Mouse (Mus musculus): Measurements from ENCODE around the gene Farsa.

Farsa gene

DNA sequence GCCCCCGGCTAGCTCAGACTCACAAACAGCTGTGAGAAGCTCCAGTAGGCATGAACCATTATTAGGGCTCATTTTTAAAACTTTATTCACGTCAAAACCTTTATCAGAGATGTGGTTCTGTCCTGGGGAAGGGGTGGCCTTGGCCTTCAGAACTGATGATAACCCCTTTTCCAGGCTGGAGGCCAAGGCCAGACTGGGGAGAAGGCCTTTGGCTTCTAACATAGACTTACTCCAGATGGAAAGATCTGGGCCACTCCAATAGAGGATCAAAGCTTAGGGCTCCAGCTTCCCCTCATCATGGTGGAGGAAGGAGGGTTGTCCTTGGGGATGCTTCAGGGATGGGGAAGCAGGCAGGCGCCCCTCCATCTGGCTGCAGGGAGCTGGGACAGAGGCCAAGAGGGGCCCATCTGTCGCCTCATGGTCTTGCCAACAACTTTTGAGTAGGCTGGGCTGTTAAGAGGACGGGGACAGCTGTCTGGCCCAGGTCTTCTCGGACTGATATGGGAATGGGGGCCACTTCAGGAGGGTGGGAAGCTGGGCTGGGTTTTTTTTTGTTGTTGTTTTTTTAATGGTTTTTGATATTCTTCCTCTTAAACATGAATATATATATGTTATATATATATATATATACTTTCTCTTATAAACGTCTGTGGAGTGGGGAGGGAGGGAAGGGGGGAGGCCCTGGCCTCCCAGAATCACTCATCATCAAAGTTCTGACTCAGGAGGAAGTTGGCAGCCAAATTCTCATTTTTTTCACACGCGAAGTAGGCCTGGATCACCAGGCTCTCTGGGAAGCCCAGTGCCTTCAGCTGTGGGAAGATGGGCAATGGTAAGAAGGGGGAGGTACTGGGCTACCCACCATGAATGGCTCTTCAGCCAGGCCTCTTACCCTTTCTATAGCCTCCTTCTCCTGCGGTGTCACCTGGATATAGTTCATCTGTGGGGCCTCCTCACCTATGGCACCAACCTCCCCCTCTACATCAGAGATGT lies 21.6 kb upstream of the Farsa start:
- DNase-seq = peak; percentile 94

DNA sequence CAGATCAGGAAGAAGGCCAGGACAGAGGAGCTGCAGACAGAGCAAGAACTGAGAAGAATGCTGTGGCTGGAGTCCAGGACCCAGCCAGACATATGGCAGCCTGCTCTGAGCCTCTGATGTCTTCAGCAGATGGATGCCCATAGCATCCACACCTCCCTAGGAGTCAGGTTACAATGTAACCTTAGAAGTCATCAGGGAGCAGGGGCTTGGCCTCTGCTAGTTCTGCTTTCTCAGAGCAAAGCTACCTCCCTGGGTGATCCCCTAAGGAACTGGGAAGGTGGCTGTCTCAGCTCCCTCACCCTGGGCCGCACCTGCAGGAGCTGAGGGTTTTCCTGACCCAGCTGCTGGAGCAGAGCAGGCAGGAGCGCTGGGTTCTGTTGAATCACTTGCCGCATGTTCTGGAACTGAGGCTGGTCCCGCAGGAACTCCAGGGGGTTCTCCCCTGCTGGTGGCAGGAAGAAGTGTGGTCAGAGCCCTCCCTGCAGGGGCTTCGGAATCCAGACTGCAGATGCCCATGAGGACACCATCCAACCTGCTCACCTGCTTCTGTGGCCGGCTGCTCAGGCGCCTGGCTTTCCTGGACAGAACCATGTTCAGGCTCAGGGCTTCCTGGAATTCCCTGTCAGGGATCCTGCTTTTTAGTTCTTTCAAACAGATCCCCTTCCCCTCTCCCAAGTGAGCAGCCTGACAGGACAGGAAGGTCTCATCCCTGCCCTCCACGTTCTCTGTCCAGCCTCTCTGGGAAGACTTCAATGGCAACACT lies 19.5 kb upstream of the Farsa start:
- peak; percentile 91 for DNase-seq

DNA sequence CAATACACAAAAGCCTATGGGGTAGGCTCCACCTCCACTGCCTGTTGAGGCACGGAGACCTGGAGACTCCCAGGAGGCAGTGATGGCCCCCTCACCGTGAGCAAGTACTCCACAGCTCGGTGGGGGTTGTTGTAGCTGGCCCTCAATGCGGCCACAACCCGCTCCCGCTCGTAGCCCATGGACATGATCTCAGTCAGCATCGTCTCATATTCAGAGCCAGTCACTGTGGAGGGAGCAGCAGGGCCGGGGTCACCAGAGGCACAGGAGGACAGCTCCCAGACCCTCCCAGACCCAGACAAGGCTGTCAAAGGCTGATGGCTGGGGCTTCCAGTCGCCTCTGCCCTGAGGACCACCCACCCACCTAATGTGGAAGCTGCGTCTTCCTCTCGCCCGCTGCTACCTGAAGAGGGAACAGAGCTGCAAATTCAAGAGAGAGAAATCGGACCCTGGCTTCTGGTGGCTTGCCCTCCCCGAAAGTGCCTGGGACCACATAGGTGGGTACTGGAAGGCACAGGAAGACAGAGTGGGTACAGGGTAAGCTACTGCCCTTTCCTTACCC lies 18.8 kb upstream of the Farsa start:
- DNase-seq = peak; percentile 90

DNA sequence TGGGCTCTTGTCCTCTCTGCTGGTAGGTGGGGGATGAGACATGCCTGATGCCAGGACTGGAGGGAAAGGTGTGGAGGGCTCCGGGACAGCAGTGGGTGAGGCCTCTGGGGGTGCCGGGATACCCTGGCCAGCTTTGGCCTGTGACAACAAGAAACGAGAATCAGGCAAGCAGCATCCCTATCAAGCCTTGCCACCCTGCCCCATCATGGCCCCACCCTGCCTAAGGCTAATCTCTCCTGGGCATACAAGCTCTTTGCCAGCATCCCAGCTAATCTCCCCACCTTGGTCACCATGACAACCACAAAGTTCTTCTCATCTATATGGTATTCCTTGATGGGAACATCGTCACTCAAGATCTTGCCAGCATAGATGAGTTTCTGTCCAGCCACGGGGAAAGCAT lies 18.3 kb upstream of the Farsa start:
- peak; percentile 93 for DNase-seq

DNA sequence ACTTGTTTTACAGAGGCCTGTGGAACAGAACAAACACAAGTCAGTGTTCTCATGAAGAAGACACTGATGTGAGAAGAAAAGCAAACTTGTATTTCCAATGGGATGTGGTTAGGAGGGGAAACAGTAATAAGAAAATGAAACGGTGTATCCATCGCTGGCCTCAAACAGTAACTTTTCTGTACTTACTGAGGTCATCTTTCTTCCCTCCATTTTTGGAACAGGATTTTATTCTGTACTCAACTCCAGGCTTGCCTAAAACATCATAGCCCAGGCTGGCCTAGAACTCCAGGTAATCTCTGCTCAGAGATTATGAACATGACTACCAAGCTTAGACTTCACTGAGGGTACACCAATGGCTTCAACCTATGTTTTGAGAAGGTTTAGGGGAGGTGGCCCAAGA lies 17.4 kb upstream of the Farsa start:
- DNase-seq = no peak

DNA sequence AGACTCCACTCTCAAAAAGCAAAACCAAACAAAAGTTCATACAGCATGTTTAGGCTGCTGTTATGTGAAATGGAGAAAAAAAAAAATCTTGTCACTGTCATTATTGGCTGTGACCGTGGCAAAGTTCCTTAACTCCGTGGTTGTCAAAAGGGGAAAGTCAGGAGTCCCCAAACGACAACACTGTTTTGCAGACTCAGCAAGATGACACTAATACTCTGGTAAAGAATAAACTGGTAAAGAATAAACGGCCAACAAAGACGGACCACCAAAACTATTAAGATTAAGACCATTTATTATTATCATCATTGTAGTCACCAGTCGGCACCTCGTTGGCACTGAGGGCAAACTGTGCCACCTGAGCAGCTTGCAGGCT lies 16.9 kb upstream of the Farsa start:
- DNase-seq = no peak

DNA sequence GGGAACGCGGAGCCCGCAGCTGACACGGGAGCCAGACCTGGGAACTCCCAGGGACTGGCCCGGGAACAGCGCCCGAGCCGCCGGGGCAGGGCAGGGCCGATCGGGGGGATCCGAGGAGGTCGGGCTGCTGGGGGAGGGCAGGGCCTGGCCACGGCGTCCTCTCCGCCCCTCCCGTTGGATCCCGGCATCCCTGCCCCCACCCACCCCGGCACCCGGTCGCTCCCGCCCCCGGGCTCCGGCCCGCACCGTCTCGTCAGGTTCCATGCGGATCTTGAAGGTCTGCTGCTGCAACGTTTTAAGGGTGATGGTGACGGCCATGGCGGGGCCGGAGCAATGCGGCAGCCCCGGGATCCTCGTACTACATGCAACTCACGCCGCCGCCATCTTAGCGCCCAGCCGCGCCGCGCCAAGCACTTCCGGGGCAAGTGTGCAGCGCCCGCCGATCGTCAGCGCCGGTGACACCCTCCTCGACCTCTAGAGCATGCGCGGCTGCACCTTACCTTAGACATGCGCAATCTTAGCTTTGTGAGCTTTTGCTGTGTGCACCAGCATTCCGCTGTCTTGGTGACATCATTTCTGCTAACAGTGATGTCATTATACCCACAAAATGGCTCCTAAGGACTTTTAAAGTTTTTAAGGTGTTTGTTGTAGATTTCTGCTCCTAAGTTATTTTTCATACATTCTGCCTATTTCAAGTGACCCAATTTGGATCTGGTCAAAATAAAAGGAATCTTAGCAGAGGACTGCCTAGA lies 16.4 kb upstream of the Farsa start, which contains the start of gene Rad23a:
Rad23a (minus strand) TSS at position 418 of the 752 bp plus-strand sequence.
- peak; percentile 99 for DNase-seq

DNA sequence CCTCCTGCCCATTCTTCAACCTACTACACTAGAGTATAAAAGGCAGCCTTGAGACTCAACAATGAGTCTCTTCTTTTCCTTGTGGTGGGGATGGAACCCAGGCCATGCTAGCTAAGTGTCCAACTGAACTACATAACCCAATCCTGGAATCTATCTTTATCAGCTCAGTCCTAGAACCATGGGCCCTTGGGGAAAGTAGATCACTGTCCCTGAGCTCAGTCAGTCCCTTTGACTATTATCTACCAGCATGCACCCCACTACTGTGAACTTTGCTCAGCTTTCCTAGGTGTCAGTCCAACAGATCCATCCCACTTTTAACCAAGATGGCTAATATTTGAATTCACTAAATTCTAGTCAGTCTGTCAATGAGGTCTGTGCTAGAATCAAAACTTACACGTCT lies 15.3 kb upstream of the Farsa start:
- peak; percentile 69 for DNase-seq

DNA sequence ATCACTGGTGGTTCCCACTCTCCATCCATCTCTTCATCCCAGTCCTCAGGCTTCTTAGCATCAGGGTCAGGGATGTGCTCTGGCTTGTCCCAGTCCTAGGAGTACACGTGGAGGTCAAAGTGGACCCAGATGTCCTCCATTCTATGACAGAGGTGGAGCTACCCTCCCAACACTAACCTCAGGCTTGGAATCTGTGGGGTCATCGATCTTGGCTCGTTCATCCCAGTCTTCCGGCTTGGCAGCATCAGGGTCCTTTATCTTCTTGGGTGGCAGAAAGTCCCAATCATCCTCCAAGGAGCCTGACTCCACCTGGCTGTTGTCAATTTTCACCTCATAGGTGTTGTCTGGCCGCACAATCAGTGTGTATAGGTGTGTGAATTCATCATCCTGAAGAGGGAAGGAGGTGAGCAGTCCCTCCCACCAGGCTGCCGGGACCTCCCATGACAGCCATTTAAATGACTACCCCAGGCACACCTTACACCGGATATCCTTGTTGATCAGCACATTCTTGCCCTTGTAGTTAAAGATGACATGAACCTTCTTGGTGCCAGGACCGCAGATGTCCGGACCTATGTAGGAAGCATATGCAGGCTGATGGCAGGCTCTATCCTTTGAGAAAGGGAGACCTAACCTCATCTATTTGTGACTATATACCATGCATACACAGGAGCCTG lies 12.3 kb upstream of the Farsa start:
- peak; percentile 93 for DNase-seq

DNA sequence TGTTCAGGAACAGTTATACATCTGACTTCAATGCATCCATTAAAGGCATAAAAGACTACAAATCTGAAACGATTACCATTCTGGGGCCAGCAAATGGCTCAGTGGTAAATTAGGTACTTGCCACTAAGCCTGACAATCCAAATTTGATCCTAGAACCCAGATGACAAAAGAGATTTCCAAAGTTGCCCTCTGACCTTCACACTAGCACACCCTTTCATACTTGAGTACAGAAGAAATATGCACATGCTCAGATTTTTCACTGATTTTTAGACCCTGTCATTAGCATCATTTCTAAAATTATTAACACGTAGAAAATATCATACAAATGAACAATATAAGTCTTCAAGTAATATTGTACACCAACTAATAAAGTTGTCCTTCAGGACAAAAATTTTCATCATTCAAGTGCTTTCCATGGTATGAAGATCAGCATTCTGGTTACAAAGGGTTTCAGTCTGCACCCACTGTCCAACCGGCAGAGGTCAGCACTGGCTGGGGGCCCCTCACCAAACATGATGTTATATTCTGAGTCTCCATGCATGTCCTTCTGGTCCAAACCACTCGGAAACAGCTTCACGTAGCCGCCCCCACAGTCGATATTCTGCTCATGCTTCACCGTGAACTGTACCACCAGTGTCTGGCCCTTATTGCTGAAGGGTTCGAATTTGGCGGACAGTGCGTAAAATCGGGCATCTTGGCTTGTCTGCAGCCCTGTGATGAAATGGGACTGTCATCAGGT lies 11.3 kb upstream of the Farsa start:
- peak; percentile 92 for DNase-seq

DNA sequence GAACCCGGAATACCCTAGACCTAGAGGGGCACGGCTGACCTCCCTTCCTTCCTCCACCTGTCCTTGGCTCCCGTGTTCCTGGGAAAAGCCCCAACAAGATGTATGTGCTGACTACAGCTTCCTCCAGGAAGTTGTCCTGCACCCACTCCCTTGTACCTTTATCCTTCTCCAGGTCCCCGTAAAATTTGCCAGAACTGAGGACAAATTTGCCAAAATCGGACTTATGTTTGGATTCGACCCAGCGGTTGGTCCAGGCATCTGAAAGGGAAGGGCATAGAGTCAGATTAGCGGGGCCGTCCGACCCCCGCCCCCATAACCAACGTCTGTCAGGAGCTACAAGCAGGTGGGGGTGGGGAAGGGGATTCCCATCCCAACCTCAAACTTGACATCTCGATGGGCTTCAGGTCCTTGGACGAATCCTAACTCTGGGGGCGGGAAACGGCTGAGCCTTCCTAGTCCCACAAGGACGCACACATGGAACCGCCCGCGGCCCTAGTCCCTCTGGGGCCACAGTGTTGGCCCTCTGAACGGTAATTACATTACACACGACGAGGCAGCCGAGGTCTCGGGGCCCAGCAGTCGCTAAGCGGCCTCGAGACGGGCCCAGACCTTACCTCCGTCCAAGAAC lies 10.6 kb upstream of the Farsa start:
- DNase-seq = peak; percentile 94

DNA sequence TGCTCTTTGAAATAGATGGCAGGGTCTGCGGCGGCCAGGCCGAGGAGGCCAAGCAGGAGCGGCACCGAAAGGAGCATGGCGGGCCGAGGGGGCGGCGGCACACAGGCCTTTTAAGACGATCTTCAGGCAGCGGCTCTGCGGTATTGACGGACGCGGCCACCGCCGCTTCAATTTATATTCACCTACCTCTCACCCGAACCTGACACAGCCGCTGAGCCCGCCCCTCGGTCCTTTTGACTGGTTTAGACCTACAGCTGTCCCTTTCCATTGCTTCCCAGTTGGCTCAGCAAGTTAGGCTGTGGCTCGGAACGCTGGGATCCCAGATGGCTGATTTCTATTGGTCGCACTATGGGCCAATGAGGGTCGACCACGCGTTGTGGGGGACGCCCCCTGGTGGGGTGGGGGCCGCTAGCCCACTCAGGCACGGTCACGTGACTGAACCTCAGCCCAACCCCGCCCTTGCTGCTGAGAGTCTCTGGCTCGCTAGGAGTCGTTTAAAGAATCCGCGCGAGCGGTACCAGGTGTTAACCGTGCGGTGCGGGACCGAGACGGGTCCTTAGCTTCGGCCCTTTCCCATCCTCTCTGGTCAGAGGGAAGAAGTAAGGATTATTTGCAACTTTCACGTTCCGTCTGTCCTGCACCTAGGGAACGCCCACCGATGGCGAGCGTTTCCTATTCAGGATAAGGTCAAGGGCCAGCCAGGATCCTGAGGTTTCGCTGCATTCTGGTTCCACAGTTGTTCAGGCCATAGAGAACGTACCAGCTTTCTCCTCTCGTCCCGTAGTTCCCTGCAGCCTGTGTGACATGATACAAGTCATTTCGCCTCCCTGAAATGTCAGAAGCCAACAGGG lies 9.8 kb upstream of the Farsa start, which contains the start of gene Calr:
Calr (minus strand) TSS at position 213 of the 851 bp plus-strand sequence.
- DNase-seq = peak; percentile 100

DNA sequence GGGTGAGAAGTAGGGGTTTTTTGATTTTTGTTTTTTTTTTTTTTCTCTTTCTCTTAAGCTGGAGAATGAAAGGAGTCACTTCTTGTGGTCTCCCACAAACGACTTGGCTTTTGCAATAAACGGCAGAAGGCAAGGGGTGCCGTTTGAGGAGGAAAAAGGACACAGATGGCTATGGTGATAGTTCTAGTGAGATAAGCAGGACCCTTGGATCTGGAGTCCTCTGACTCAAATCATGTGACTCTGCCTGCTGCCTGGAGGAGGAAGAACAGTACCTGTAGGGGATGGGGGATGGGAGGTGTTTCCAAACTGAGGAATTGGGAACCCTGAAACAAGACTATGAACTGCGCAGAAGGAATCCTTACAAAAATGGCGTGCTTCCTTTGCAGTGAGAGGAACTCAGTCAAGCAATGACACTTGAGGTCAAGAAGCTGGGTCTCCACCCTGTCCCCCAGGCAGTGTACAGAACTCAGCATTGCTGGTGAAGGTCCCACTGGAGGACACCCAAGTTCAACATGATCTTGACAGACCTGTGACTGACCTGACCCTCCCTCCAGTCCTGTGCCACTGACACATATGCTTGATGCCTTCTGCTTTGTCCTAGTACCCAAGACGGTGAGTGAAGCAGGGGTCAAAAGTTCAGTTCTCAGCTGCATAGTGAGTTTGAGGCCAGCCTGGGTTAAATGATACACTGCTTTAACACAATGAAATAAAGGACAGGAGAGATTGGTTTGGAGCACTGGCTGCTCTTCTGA lies 8.9 kb upstream of the Farsa start:
- DNase-seq = no peak

DNA sequence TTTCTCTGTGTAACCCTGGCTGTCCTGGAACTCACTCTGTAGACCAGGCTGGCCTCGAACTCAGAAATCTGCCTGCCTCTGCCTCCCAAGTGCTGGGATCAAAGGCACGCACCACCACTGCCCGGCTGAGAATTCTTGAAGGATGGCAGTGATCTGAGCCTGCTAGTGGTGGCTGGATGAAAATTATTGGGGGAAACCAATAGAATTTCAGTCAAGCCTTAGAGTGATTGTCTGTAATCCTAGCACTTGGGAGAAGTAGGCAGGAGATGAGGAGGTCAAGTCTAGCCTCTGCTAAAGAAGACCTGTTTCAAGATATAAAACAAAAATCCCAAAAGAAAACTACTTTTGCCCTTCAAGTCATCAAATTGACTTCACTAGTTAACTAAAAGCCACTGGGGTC lies 355 bp upstream of the Farsa start:
- peak; percentile 51 for DNase-seq

DNA sequence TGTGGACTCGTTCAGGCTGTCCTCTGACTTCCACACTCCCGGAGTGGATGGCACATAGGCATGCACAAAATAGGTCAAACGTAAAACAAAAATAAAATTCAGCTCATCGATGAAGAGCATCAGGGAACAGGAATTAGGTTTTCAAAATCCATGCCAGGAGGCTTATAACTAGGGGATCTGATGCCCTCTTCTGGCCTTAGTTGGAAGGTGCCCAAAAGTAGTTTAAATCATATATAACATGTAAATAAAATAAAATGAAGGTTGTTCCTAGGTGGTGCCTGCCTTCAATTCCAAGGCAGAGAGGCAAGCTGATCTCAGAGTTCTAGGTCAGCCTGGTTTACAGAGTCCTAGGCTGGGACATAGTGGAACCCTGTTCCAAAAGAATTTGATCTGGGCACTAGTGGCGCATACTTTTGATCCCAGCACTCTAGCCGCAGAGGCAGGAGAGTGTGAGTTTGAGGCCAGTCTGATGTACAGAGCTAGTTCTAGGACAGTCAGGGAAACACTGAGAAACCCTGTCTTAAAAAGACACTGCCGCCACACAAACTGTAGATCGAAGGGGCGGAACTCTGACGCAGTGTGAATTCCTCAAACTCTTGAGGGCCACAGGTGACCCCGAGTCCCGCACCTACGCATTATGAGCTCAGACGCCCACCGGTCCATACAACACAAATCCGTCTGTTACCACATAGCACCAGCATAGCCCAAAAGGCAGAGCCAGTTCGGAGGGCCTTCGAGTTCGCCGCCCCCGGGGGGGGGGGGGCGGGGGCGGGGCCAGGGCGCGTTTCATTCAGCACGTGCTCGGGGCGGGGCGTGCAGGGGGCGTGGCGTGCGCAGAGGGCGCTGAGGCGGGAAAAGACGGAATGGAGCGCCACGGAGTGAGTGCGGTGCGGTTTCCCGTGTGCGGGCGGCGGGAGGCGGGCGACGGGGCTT lies 14.9 kb downstream of the Farsa start, which contains the start of gene Syce2:
Syce2 (plus strand) TSS at position 736 of the 933 bp plus-strand sequence.
- peak; percentile 96 for DNase-seq

DNA sequence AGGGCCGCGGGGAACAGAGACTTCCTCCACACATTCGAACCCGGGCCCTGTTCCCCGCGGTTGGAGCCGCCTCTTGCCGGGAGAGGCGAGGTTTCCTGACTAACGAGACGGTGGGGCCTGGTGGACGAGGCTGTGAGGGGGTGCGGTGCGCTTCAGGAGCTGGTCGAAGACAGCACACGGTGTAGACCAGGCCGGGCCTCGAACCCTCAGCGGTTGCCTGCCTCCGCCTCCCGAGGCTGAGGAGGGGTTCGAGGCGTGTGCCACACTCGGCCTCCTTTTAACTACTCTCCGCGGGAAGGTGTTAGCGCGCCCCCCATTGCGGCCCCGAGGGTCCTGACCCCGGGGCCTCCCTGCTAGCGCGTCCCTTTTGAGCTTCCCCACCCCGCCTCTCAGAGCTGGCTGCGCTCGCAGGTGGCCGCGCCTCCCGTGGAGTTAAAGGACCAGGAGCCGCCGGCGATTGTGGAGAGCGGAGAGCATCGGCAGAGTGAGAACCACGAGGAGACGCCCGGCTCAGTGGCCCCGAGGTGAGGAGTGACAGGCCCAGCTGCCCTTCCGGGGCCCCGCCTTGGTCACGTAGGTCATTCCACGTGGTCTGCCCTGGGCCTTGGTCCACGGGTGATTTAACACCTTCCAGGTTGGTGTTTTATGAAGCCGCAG lies 15.6 kb downstream of the Farsa start:
- DNase-seq = peak; percentile 92

DNA sequence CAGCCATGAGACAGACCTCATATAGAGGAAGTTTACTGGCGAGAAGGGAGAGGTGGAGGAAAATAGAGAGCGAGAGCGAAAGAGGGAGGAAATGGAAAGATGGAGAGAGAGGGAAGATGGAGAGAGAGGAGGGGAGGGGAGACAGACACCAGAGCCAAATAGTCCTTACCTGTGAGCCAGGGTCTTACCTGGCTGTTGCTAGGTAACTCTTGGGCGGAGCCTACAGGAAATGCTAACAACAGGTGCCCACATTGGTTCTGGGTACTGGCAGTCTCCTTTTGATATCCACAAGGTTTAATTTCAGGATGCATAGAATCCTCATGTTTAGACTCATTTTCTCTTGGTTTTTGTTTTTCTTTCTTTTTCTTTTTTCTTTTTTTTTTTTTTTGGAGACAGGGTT lies 16.2 kb downstream of the Farsa start:
- no peak for DNase-seq

All from heart, adult 11 months (tissue).